Mouse (Mus musculus) midbrain, embryonic 11.5 days (tissue): ENCODE data around the gene Mbtps1. TPM values are rescaled to one million over a fixed set of nuclear protein-coding genes. Genes with fewer than 3 reads are reported as not detected.

Experiments
- ATAC-seq: fragments of 200-750 bp; cut with Nextera tagmentation; 2 replicates; pipeline ENCODE4 v1.8.0; 2017; ENCODE audit warnings: moderate TSS enrichment, moderate library complexity; ENCODE audit not compliant: low FRiP score
- DNase-seq: peaks from one replicate; pipeline ENCODE4 v3.0.0; 2015; ENCODE audit warnings: low spot score; ENCODE audit errors: missing footprints
- H3K27ac ChIP-seq: fragments of 300-500 bp; sonication (generic); 2 replicates; pipeline ENCODE4 v1.5.1; 2014; ENCODE audit warnings: low read depth, low read length
- H3K27me3 ChIP-seq: fragments of 300-500 bp; sonication (generic); 2 replicates; pipeline ENCODE4 v1.6.1; 2014; ENCODE audit warnings: mild to moderate bottlenecking, low read length, moderate library complexity, mixed read lengths; ENCODE audit not compliant: control insufficient read depth, insufficient read depth
- H3K36me3 ChIP-seq: fragments of 300-500 bp; sonication (generic); 2 replicates; pipeline ENCODE4 v1.6.1; 2014; ENCODE audit warnings: mild to moderate bottlenecking, low read length, moderate library complexity, mixed read lengths; ENCODE audit not compliant: control insufficient read depth, insufficient read depth
- H3K4me1 ChIP-seq: fragments of 300-500 bp; sonication (generic); 2 replicates; pipeline ENCODE4 v1.6.1; 2014; ENCODE audit warnings: low read length; ENCODE audit not compliant: control insufficient read depth, insufficient read depth
- H3K4me2 ChIP-seq: fragments of 300-500 bp; sonication (generic); 2 replicates; pipeline ENCODE4 v1.6.1; 2014; ENCODE audit warnings: mild to moderate bottlenecking, moderate library complexity
- H3K4me3 ChIP-seq: fragments of 300-500 bp; sonication (generic); 2 replicates; pipeline ENCODE4 v1.5.1; 2014; ENCODE audit warnings: low read depth, low read length
- H3K9ac ChIP-seq: fragments of 300-500 bp; sonication (generic); 2 replicates; pipeline ENCODE4 v1.6.1; 2014; ENCODE audit warnings: low read length
- H3K9me3 ChIP-seq: fragments of 300-500 bp; sonication (generic); 2 replicates; pipeline ENCODE4 v1.6.1; 2016; ENCODE audit warnings: low read length; ENCODE audit not compliant: control insufficient read depth
- WGBS: fragments of 180-500 bp; shearing (Covaris S2); extraction: QIAGEN DNeasy Blood & Tissue Kit; methylation state at CpG from one replicate; pipeline ENCODE4 v1.1.7; 2014; 5-methylcytosine and 5-hydroxymethylcytosine counted together
- polyA plus RNA-seq: library from polyadenylated mRNA; unstranded; fragments of >200 nt; fragmentation: Nextera tagmentation; extraction: Ambion mirVana; gene quantifications from 2 replicates; pipeline ENCODE4 v1.2.1, GENCODE M21; 2014

Gene Mbtps1
- polyA plus RNA-seq, 1 experiment from 2014 or later: 83.3 TPM

- DNase-seq (no peak), ATAC-seq (0 out of 2 replicates have a peak, but pooled peaks have one; percentile 17)
- no peak overlapping the region for H3K4me3 ChIP-seq
- no peaks in the 10 kb centered on the region for H3K9me3 ChIP-seq
- peaks cover 3% of the 10 kb centered on the region; the same call in 1 of the 2 replicates for H3K36me3 ChIP-seq
- H3K27me3 ChIP-seq: no peaks in the 10 kb centered on the region
- H3K4me1 ChIP-seq: peaks cover 12% of the 10 kb centered on the region
- 35% methylated on average over 10 of the region's 10 CpGs for WGBS
- H3K9ac ChIP-seq: no peak overlapping the region
- H3K27ac ChIP-seq: no peak overlapping the region
- no peak overlapping the region for H3K4me2 ChIP-seq
Observed at GRCm38 (mm10) chr8:119503191-119503767, 55.3 kb downstream of the Mbtps1 start.

DNA sequence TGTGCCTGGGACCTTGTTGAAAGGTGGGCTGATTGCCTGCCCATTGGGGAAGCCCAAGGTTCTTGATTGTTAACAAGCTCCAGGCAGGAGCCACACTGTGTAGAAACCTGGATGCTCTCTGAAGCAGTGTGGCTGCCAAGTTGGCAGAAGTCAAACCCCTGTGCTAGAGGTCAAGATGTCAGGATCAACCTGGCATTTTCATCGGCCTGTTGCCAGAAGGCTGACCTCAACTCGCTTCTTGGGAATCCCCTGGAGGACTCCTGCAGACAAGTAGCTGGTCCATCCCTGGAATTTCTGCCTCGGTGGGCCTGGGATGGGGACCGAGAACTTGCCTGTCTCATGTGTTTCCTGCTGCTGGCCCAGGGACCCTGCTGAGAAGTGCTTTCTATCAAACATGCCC, 56.4 kb downstream of the Mbtps1 start:
- 70% methylated on average over 4 of the region's 4 CpGs for WGBS
- Histone ChIP-seq H3K4me3 (no peak overlapping the region), H3K9me3 (no peaks in the 10 kb centered on the region), H3K4me2 (no peak overlapping the region), H3K27me3 (no peaks in the 10 kb centered on the region), H3K4me1 (peaks cover 12% of the 10 kb centered on the region), H3K36me3 (peaks cover under 1% of the 10 kb centered on the region; the same call in 1 of the 2 replicates), H3K27ac (no peak overlapping the region), H3K9ac (no peak overlapping the region)
- ATAC-seq: no peak
- DNase-seq: no peak

DNA sequence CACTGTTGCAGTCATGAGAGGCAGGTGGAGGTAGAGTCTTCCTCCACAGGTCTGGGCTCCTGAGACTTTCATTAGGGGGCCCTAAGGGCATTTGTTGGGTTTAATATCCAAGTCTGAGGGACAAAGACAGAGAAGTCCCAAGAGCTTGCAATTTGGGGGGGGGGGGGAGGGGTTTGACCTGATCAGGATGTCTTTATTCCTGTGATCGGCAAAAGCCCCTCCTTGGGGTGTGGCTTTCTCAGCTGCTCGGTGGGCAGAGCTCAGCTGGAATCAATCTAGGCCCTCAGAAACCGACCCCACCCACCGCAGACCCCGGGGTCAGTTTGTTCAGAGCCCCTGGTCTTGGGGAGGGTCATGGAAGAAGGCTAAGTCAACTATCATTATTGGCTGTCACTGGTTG, 56.9 kb downstream of the Mbtps1 start, which contains the start of gene Slc38a8:
TSS of gene Slc38a8 (minus strand) at position 101 of the 400 bp plus-strand sequence.
- Histone ChIP-seq H3K9ac (no peak within 1 kb of the TSS), H3K36me3 (no peaks in the 10 kb centered on the region), H3K4me2 (no peak within 1 kb of the TSS), H3K9me3 (no peaks in the 10 kb centered on the region), H3K27me3 (no peaks in the 10 kb centered on the region), H3K4me3 (no peak within 1 kb of the TSS), H3K4me1 (peaks cover 12% of the 10 kb centered on the region), H3K27ac (no peak within 1 kb of the TSS)
- DNase-seq: no peak
- WGBS: 45% methylated on average over 5 of the region's 5 CpGs
- ATAC-seq: no peak

DNA sequence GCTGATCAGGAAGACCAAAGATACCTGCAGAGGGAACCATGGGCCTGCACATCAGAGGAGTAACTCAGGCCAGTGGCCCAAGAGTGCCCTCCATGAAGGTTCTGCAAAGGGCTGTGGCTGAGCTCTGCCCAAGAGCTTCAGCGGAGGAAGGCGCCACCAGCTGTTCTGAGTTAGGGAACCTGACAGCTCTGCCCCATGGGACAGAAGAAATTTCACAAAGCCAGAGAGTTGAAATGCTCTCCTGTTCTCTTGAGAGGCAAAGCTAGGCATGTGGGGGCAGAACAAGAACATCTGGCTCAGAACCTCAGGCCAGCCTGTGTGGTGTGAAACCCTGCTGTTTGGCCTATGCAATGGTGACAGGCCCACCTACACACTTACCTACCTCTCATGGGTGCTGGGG, 58.7 kb downstream of the Mbtps1 start:
- Histone ChIP-seq H3K36me3 (no peaks in the 10 kb centered on the region), H3K9ac (no peak overlapping the region), H3K9me3 (no peaks in the 10 kb centered on the region), H3K4me1 (peaks cover 4% of the 10 kb centered on the region), H3K4me3 (no peak overlapping the region), H3K4me2 (no peak overlapping the region), H3K27me3 (no peaks in the 10 kb centered on the region), H3K27ac (no peak overlapping the region)
- ATAC-seq (no peak), DNase-seq (no peak)
- WGBS: 84% methylated on average over 2 of the region's 2 CpGs

- no peaks in the 10 kb centered on the region for H3K9me3 ChIP-seq
- no peak overlapping the region for H3K4me2 ChIP-seq
- H3K9ac ChIP-seq: no peak overlapping the region
- WGBS: 24% methylated on average over 6 of the region's 6 CpGs
- DNase-seq (no peak), ATAC-seq (no peak)
- no peaks in the 10 kb centered on the region for H3K4me1 ChIP-seq
- H3K27me3 ChIP-seq: no peaks in the 10 kb centered on the region
- H3K36me3 ChIP-seq: no peaks in the 10 kb centered on the region
- no peak overlapping the region for H3K27ac ChIP-seq
- no peak overlapping the region for H3K4me3 ChIP-seq
Observed at GRCm38 (mm10) chr8:119496848-119497247, 61.7 kb downstream of the Mbtps1 start.

DNA sequence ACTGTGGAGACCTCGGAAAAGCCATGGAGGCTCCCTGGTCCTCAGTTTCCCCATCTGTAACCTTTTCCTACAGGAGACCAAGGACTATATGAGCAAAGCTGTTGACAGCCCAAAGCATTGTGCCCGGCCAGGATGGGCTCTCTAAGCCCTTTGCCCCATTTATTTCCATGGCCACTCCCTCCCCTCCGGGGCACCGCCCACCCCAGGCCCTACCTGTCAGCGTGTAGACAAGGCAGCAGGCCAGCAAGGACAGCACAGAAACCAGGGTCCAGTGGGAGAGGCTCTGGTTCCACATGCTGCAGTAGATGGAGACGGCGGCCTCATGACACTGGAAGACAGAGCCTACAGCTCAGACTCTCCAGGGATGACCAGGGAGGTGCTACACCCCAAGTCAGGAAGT, 71.4 kb downstream of the Mbtps1 start:
- H3K9me3 ChIP-seq: no peaks in the 10 kb centered on the region
- no peak overlapping the region for H3K9ac ChIP-seq

DNA sequence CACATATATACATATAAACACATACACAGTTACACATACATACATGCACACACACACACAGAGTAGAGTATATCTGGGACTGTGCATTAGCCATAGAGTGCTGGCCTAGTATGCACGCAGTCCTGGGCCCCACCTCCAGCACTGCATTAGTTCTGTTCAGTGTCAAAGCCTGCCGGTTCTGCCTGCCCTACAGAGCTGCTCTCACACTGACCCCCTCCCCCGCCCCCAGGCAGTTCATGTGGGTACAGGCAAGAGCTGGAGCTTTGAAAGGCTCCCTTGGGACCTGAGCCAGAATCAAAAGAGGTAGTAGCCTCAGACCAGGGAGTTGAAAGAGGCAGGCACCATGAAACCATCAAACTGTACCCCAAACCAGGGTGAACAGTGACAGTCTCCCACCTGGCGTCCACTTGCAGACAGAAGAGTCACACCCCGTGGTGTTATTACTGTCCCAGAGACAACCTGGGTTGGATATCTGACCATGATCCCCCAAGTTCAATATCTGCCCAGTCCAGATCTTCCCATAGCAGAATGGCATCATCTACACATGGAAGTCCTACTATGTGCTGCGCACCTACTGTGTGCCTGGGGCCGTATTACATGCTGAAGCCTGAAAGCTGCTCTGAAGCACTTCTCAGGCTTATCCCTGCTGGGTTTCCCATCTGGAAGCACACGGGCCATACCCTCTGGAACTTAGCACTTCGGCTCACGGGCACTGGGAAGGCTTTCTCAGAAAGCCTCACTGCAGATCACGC, 74.2 kb downstream of the Mbtps1 start:
- Histone ChIP-seq H3K4me2 (no peak overlapping the region), H3K27me3 (no peaks in the 10 kb centered on the region), H3K4me3 (no peak overlapping the region), H3K4me1 (no peaks in the 10 kb centered on the region), H3K9ac (no peak overlapping the region), H3K9me3 (no peaks in the 10 kb centered on the region), H3K27ac (no peak overlapping the region), H3K36me3 (no peaks in the 10 kb centered on the region)
- ATAC-seq: no peak
- WGBS: 87% methylated on average over 11 of the region's 11 CpGs
- no peak for DNase-seq

More for the DNA sequence above, 71.4 kb downstream of the Mbtps1 start:
- 75% methylated on average over 7 of the region's 7 CpGs for WGBS
- no peaks in the 10 kb centered on the region for H3K36me3 ChIP-seq
- no peak overlapping the region for H3K4me2 ChIP-seq
- DNase-seq (no peak), ATAC-seq (no peak)
- H3K4me1 ChIP-seq: peaks cover 5% of the 10 kb centered on the region
- H3K4me3 ChIP-seq: no peak overlapping the region
- H3K27ac ChIP-seq: no peak overlapping the region
- no peaks in the 10 kb centered on the region for H3K27me3 ChIP-seq

DNA sequence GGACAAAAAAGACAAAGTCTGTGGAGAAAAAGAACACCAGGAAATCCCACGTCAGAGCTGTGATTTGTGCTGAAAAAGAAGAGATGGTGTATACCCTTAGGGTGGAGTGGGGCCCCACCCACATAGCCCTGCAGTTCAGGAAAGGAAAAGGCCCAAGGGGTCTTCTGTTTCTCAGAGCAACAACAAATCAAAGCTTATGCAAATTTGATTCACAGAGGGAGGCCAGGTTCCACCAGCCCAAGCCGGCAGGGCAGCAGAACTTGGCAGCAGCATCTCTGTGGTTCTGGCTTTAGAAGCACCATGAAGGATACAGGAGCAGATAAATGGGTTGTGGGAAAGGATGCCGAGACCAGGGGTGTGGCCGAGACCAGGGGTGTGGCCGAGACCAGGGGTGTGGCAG, 79.9 kb downstream of the Mbtps1 start:
- Histone ChIP-seq H3K27me3 (no peaks in the 10 kb centered on the region), H3K4me2 (no peak overlapping the region), H3K36me3 (no peaks in the 10 kb centered on the region), H3K9me3 (no peaks in the 10 kb centered on the region), H3K4me1 (no peaks in the 10 kb centered on the region), H3K4me3 (no peak overlapping the region), H3K9ac (no peak overlapping the region), H3K27ac (no peak overlapping the region)
- ATAC-seq (no peak), DNase-seq (no peak)
- 32% methylated on average over 5 of the region's 5 CpGs for WGBS

DNA sequence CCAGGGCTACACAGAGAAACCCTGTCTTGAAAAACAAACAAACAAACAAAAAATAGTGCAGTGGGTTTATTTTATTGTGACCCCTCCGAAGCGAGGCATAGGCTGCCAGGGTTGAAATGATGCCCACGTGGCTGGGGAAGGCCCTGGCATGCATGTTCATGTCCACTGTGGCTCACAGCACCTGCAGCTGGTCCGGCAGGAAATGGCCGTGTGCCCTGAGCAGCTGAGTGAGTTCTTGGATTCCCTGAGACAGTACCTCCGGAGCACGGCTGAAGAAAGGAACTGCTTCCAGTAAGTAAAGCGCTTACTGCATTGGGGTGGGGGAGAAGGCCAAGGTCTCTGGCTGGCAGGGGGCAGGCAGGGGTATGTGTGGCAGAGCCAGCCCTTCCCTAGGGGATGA, 90.4 kb downstream of the Mbtps1 start:
- Histone ChIP-seq H3K27ac (no peak overlapping the region), H3K9me3 (no peaks in the 10 kb centered on the region), H3K4me3 (no peak overlapping the region), H3K4me1 (peaks cover 28% of the 10 kb centered on the region), H3K27me3 (peaks cover 2% of the 10 kb centered on the region), H3K9ac (no peak overlapping the region), H3K4me2 (no peak overlapping the region), H3K36me3 (no peaks in the 10 kb centered on the region)
- DNase-seq (no peak), ATAC-seq (no peak)
- 94% methylated on average over 8 of the region's 8 CpGs for WGBS
